Mouse (Mus musculus): Measurements from ENCODE around the gene B230217C12Rik. TPM values are rescaled to one million over a fixed set of nuclear protein-coding genes. Genes with fewer than 3 reads are reported as not detected.

The B230217C12Rik gene
- polyA plus RNA-seq, 1 experiment from 2014 or later: 8.1 TPM

GRCm38 (mm10) chr11:97800691-97801408 is 39.7 kb upstream of the B230217C12Rik start:
- peak overlapping the region; percentile 87 for H3K9ac ChIP-seq (ENCODE audit: low read length)
- H3K27me3 ChIP-seq (replicated peaks; ENCODE audit: control insufficient read depth, insufficient read depth, low read length): no peaks in the 10 kb centered on the region
- ATAC-seq (replicated peaks; ENCODE audit: low FRiP score, low TSS enrichment, low read depth) (no peak), DNase-seq (ENCODE audit: low spot score) (peak; percentile 75)
- peak overlapping the region; percentile 89 for H3K4me2 ChIP-seq (ENCODE audit: low read length)
- WGBS: 3% methylated on average over 17 of the region's 17 CpGs
- peak overlapping the region; percentile 96 for H3K27ac ChIP-seq (ENCODE audit: low read depth)
- H3K9me3 ChIP-seq (ENCODE audit: control insufficient read depth, low read length): no peaks in the 10 kb centered on the region
- H3K36me3 ChIP-seq (ENCODE audit: control insufficient read depth, insufficient read depth, low read length): no peaks in the 10 kb centered on the region
- peak overlapping the region; percentile 99 for H3K4me3 ChIP-seq (ENCODE audit: low read depth, low read length)
- peaks cover 47% of the 10 kb centered on the region for H3K4me1 ChIP-seq (replicated peaks; ENCODE audit: control insufficient read depth, insufficient read depth, low read length)

DNA sequence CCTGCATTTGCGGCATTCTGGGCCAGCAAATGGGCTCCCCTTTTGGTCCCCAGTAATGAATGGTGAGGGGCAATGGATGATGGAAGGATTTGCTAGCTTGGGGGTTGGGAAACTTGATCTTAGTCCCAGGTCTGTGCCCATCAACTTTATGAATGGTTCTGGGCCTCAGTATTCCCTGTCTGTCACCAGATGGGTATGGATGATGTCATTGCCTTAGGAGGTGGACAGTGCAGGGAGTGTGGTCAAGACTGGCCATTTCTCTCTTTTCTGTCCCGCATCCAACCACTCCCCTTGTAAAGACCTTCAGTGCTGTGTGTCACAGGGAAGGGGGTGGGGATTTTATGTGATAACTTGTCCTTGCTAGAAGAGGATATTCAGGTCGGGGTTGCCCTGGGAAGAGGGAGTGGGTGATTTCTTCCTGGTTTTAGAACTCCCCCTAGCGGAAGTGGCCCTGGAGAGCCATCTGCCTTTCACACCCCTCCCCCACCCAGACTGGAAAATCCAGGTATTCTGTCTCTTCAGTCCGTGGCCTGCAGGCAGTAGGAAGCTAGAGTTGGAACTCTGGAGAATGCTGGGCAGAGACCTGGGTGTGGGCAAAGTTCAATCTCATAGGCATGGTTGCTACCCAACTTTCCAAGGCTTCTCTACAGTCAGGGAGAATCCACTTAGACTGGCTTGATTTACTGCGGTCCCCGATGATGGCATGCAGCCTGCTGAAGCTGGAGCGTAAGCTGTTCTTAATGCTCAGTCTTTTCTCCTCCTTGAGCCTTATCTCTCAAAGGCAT is 39.0 kb upstream of the B230217C12Rik start:
- Histone ChIP-seq H3K4me2 (ENCODE audit: low read length) (peak overlapping the region; percentile 89), H3K9ac (ENCODE audit: low read length) (peak overlapping the region; percentile 87), H3K27me3 (replicated peaks; ENCODE audit: control insufficient read depth, insufficient read depth, low read length) (no peaks in the 10 kb centered on the region), H3K27ac (ENCODE audit: low read depth) (peak overlapping the region; percentile 96), H3K4me3 (ENCODE audit: low read depth, low read length) (peak overlapping the region; percentile 99), H3K36me3 (ENCODE audit: control insufficient read depth, insufficient read depth, low read length) (no peaks in the 10 kb centered on the region), H3K9me3 (ENCODE audit: control insufficient read depth, low read length) (no peaks in the 10 kb centered on the region), H3K4me1 (replicated peaks; ENCODE audit: control insufficient read depth, insufficient read depth, low read length) (peaks cover 54% of the 10 kb centered on the region)
- DNase-seq (ENCODE audit: low spot score) (peak; percentile 83), ATAC-seq (replicated peaks; ENCODE audit: low FRiP score, low TSS enrichment, low read depth) (0 out of 2 replicates have a peak, but pooled peaks have one; percentile 4)
- 16% methylated on average over 8 of the region's 8 CpGs for WGBS

GRCm38 (mm10) chr11:97802194-97802470 is 38.4 kb upstream of the B230217C12Rik start:
- WGBS: 19% methylated on average over 1 of the region's 1 CpGs
- Histone ChIP-seq H3K27ac (ENCODE audit: low read depth) (peak overlapping the region; percentile 96), H3K9ac (ENCODE audit: low read length) (no peak overlapping the region), H3K9me3 (ENCODE audit: control insufficient read depth, low read length) (no peaks in the 10 kb centered on the region), H3K36me3 (ENCODE audit: control insufficient read depth, insufficient read depth, low read length) (peaks cover 4% of the 10 kb centered on the region; the same call in 1 of the 2 replicates), H3K4me3 (ENCODE audit: low read depth, low read length) (peak overlapping the region; percentile 99; the same call in 1 of the 2 replicates), H3K4me1 (replicated peaks; ENCODE audit: control insufficient read depth, insufficient read depth, low read length) (peaks cover 60% of the 10 kb centered on the region), H3K27me3 (replicated peaks; ENCODE audit: control insufficient read depth, insufficient read depth, low read length) (no peaks in the 10 kb centered on the region), H3K4me2 (ENCODE audit: low read length) (peak overlapping the region; percentile 89)
- ATAC-seq (replicated peaks; ENCODE audit: low FRiP score, low TSS enrichment, low read depth): no peak
- no peak for DNase-seq (ENCODE audit: low spot score)

DNA sequence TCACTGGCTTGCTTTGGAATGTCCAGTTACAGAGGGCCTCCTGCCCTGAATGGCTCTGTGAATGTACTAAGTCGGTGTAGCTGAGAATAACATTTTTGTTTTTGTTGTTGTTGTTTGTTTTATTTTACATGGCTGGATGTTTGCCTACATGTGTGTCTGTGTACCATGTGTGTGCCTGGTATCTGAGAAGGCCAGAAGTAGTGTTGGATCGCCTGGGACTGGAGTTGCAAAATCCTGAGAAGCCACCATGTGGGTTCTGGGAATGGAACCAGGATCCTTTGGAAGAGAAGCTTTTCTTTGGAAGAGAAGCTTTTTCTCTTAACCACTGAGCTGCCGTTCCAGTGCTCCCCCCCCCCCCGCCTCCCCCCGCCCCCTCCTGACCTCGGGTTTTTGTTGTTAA is 38.1 kb upstream of the B230217C12Rik start:
- peaks cover 8% of the 10 kb centered on the region; the same call in 1 of the 2 replicates for H3K36me3 ChIP-seq (ENCODE audit: control insufficient read depth, insufficient read depth, low read length)
- 0 out of 2 replicates have a peak overlapping the region, but pooled peaks have one; percentile 99 for H3K4me3 ChIP-seq (ENCODE audit: low read depth, low read length)
- WGBS: 32% methylated on average over 6 of the region's 6 CpGs
- ATAC-seq (replicated peaks; ENCODE audit: low FRiP score, low TSS enrichment, low read depth): no peak
- H3K9ac ChIP-seq (ENCODE audit: low read length): no peak overlapping the region
- no peaks in the 10 kb centered on the region for H3K27me3 ChIP-seq (replicated peaks; ENCODE audit: control insufficient read depth, insufficient read depth, low read length)
- no peak for DNase-seq (ENCODE audit: low spot score)
- peak overlapping the region; percentile 96 for H3K27ac ChIP-seq (ENCODE audit: low read depth)
- H3K9me3 ChIP-seq (ENCODE audit: control insufficient read depth, low read length): no peaks in the 10 kb centered on the region
- peaks cover 62% of the 10 kb centered on the region for H3K4me1 ChIP-seq (replicated peaks; ENCODE audit: control insufficient read depth, insufficient read depth, low read length)
- peak overlapping the region; percentile 89 for H3K4me2 ChIP-seq (ENCODE audit: low read length)

DNA sequence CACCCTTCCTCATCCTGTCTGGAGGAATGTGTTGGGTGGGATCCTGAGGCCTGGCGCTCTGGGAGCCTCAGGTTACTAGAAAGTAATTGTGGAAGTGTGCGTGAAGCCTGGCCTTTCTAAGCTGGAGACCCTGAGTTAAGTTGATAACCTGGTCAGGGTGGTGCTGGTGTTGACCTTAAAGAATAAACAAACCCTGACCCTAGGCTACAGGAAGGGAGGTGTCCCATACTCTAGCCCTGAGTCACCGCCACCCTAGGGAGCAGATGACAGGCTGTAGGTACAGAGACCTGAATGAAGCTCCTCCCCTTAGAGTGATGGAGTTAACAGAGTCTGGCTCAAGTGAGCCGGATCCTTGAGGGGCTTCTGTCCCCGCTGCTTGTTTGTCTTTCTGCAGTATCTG is 36.7 kb upstream of the B230217C12Rik start:
- H3K4me1 ChIP-seq (replicated peaks; ENCODE audit: control insufficient read depth, insufficient read depth, low read length): peaks cover 75% of the 10 kb centered on the region
- no peaks in the 10 kb centered on the region for H3K27me3 ChIP-seq (replicated peaks; ENCODE audit: control insufficient read depth, insufficient read depth, low read length)
- H3K27ac ChIP-seq (ENCODE audit: low read depth): peak overlapping the region; percentile 80
- H3K9ac ChIP-seq (ENCODE audit: low read length): no peak overlapping the region
- no peak overlapping the region for H3K4me3 ChIP-seq (ENCODE audit: low read depth, low read length)
- peak overlapping the region; percentile 55; the same call in 1 of the 2 replicates for H3K4me2 ChIP-seq (ENCODE audit: low read length)
- ATAC-seq (replicated peaks; ENCODE audit: low FRiP score, low TSS enrichment, low read depth) (no peak), DNase-seq (ENCODE audit: low spot score) (no peak)
- 61% methylated on average over 5 of the region's 5 CpGs for WGBS
- no peaks in the 10 kb centered on the region for H3K9me3 ChIP-seq (ENCODE audit: control insufficient read depth, low read length)
- H3K36me3 ChIP-seq (ENCODE audit: control insufficient read depth, insufficient read depth, low read length): peaks cover 19% of the 10 kb centered on the region

GRCm38 (mm10) chr11:97804841-97805661 is 35.5 kb upstream of the B230217C12Rik start:
- peak overlapping the region; percentile 21 for H3K4me3 ChIP-seq (ENCODE audit: low read depth, low read length)
- H3K4me2 ChIP-seq (ENCODE audit: low read length): peak overlapping the region; percentile 55
- no peaks in the 10 kb centered on the region for H3K27me3 ChIP-seq (replicated peaks; ENCODE audit: control insufficient read depth, insufficient read depth, low read length)
- ATAC-seq (replicated peaks; ENCODE audit: low FRiP score, low TSS enrichment, low read depth) (0 out of 2 replicates have a peak, but pooled peaks have one; percentile 14), DNase-seq (ENCODE audit: low spot score) (peak; percentile 74)
- peaks cover 87% of the 10 kb centered on the region for H3K4me1 ChIP-seq (replicated peaks; ENCODE audit: control insufficient read depth, insufficient read depth, low read length)
- H3K9me3 ChIP-seq (ENCODE audit: control insufficient read depth, low read length): no peaks in the 10 kb centered on the region
- peak overlapping the region; percentile 80 for H3K27ac ChIP-seq (ENCODE audit: low read depth)
- H3K9ac ChIP-seq (ENCODE audit: low read length): 0 out of 2 replicates have a peak overlapping the region, but pooled peaks have one; percentile 6
- peaks cover 28% of the 10 kb centered on the region for H3K36me3 ChIP-seq (ENCODE audit: control insufficient read depth, insufficient read depth, low read length)
- WGBS: 9% methylated on average over 9 of the region's 9 CpGs

- 0 out of 2 replicates have a peak overlapping the region, but pooled peaks have one; percentile 20 for H3K9ac ChIP-seq (ENCODE audit: low read length)
- 21% methylated on average over 15 of the region's 15 CpGs for WGBS
- no peaks in the 10 kb centered on the region for H3K27me3 ChIP-seq (replicated peaks; ENCODE audit: control insufficient read depth, insufficient read depth, low read length)
- H3K4me2 ChIP-seq (ENCODE audit: low read length): peak overlapping the region; percentile 55
- H3K27ac ChIP-seq (ENCODE audit: low read depth): peak overlapping the region; percentile 80
- H3K36me3 ChIP-seq (ENCODE audit: control insufficient read depth, insufficient read depth, low read length): peaks cover 36% of the 10 kb centered on the region
- peak; percentile 72 for DNase-seq (ENCODE audit: low spot score)
- no peaks in the 10 kb centered on the region for H3K9me3 ChIP-seq (ENCODE audit: control insufficient read depth, low read length)
- ATAC-seq (replicated peaks; ENCODE audit: low FRiP score, low TSS enrichment, low read depth): no peak
- 0 out of 2 replicates have a peak overlapping the region, but pooled peaks have one; percentile 2 for H3K4me3 ChIP-seq (ENCODE audit: low read depth, low read length)
- peaks cover 95% of the 10 kb centered on the region for H3K4me1 ChIP-seq (replicated peaks; ENCODE audit: control insufficient read depth, insufficient read depth, low read length)
These were observed 34.6 kb upstream of the B230217C12Rik start for GRCm38 (mm10) chr11:97805662-97806612.
